Comparison of ENCODE assay signal across 17 mouse cellular contexts in genomic region chr13:102880381-102881076, GRCm38 (mm10).
DNase-seq lines count a peak whose midpoint lies in the region.
"Had no signal": no experiment of that assay in that cellular context is flagged by ENCODE, and none has a peak within 500 bp of the region (broad histone marks: within the 10 kb centered on the region; RNA-seq: fewer than 3 reads in every experiment).

No protein-coding gene starts in this region.

- peak; percentile 69 for DNase-seq in heart, adult 11 months
- DNase-seq in heart, postnatal 4 days, result no peak
- DNase-seq in spleen, postnatal 36 days (ENCODE audit: low spot score in 2 of 2), result peak; percentile 44 to 45
- no peak for DNase-seq in spleen, adult 12 weeks (ENCODE audit: low spot score)
- peak; percentile 96 for DNase-seq in gonadal fat pad, adult 2 months (ENCODE audit: low read depth)
- DNase-seq in adrenal gland, adult 2 months, result no peak
- no peak for DNase-seq in left cerebral cortex, postnatal 25 days (ENCODE audit: low spot score in 2 of 2)
- DNase-seq: adrenal gland, postnatal 10 days; cerebellum, adult 8-10 months; cerebellum, postnatal 25 days; gastrocnemius, postnatal 10 days; kidney, adult 2 months; kidney, postnatal 36 days; liver, embryonic 13.5 days; lung, embryonic 14.5 days; thymus, adult 2 months; thymus, postnatal 4 days had no signal

- intact Hi-C loops in left cerebral cortex, postnatal 25 days (cut with DNase I), result no loop called here

Comparison
In these comparisons a context has a peak if more than half of its experiments do, and no peak if none do; other contexts are left out.
1. DNase-seq: peak in heart, adult 11 months (single experiment), spleen, postnatal 36 days (2 of 2) and gonadal fat pad, adult 2 months (single experiment); none in heart, postnatal 4 days (single experiment), spleen, adult 12 weeks (single experiment), adrenal gland, adult 2 months (single experiment) and left cerebral cortex, postnatal 25 days (0 of 2).